Mouse (Mus musculus) liver, embryonic 12.5 days (tissue): ENCODE data around the gene Spock2. TPM values are rescaled to one million over a fixed set of nuclear protein-coding genes. Genes with fewer than 3 reads are reported as not detected.
"Not testable (repeated sequence)": the region's sequence is repeated elsewhere in the genome, so short reads cannot be mapped to it uniquely, and the experiment has no call there.

Experiments used
- ATAC-seq: fragments of 200-750 bp; cut with Nextera tagmentation; 2 replicates; pipeline ENCODE4 v1.8.0; 2017; ENCODE audit warnings: moderate number of reproducible peaks, mild to moderate bottlenecking, moderate library complexity
- H3K27ac ChIP-seq: fragments of 300-500 bp; sonication (generic); 2 replicates; pipeline ENCODE4 v1.5.1; 2016; ENCODE audit warnings: mild to moderate bottlenecking
- H3K27me3 ChIP-seq: fragments of 300-500 bp; sonication (generic); replicated peaks from 2 replicates; pipeline ENCODE4 v1.6.1; 2016; ENCODE audit warnings: mild to moderate bottlenecking, moderate library complexity
- H3K36me3 ChIP-seq: fragments of 300-500 bp; sonication (generic); 2 replicates; pipeline ENCODE4 v1.6.1; 2016; ENCODE audit warnings: mild to moderate bottlenecking, moderate library complexity
- H3K4me1 ChIP-seq: fragments of 300-500 bp; sonication (generic); 2 replicates; pipeline ENCODE4 v1.6.1; 2016
- H3K4me2 ChIP-seq: fragments of 300-500 bp; sonication (generic); 2 replicates; pipeline ENCODE4 v1.6.1; 2016; ENCODE audit warnings: mild to moderate bottlenecking, moderate library complexity
- H3K4me3 ChIP-seq: fragments of 300-500 bp; sonication (generic); 2 replicates; pipeline ENCODE4 v1.5.1; 2016; ENCODE audit warnings: mild to moderate bottlenecking, moderate library complexity
- H3K9ac ChIP-seq: fragments of 300-500 bp; sonication (generic); 2 replicates; pipeline ENCODE4 v1.6.1; 2016; ENCODE audit warnings: mild to moderate bottlenecking, moderate library complexity
- H3K9me3 ChIP-seq: fragments of 300-500 bp; sonication (generic); replicated peaks from 2 replicates; pipeline ENCODE4 v1.6.1; 2016; ENCODE audit warnings: mild to moderate bottlenecking, moderate library complexity
- WGBS: fragments of 180-500 bp; shearing (Covaris S2); methylation state at CpG from one replicate; pipeline ENCODE4 v1.1.7; 2016; ENCODE audit not compliant: insufficient replicate concordance; 5-methylcytosine and 5-hydroxymethylcytosine counted together
- microRNA-seq: library from miRNA; unstranded; fragments of <30 nt; microRNA quantifications from one replicate; pipeline ENCODE4, GENCODE M21; 2017
- polyA plus RNA-seq: library from polyadenylated mRNA; unstranded; fragments of >200 nt; fragmentation: Nextera tagmentation; extraction: Ambion mirVana; gene quantifications from 2 replicates; pipeline ENCODE4 v1.2.1, GENCODE M21; 2016

Spock2 gene
- polyA plus RNA-seq, 1 experiment from 2014 or later, result 0.10 TPM

GRCm38 (mm10) chr10:60174506-60174905 lies 68.5 kb downstream of the Spock2 start:
- Histone ChIP-seq H3K27ac (no peak overlapping the region), H3K9ac (no peak overlapping the region), H3K4me1 (no peaks in the 10 kb centered on the region), H3K36me3 (no peaks in the 10 kb centered on the region), H3K4me2 (no peak overlapping the region), H3K9me3 (no peaks in the 10 kb centered on the region), H3K4me3 (no peak overlapping the region), H3K27me3 (no peaks in the 10 kb centered on the region)
- WGBS, result 44% methylated on average over 3 of the region's 3 CpGs
- ATAC-seq, result no peak

DNA sequence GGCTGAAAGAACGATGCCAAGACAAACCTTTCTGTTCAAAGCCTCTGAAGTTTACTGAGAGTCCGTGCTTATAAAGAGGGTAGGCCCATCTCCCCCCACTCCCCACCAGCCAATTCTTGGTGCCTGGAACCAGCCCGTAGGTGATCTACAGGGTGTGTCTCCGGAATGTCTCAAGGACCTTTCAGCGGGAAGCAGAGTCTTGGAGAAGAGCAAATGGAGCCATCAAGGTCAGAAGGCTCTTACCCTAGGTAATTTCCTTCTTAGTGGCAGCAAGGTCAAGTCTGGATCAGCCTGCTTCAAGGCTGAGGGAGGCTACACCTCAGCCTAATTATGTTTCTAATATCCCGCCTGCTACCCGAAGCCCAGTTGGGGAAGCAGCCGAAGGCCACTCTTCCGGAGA lies 69.3 kb downstream of the Spock2 start:
- H3K27me3 ChIP-seq, H3K9me3 ChIP-seq, H3K27ac ChIP-seq, H3K9ac ChIP-seq, H3K4me3 ChIP-seq, H3K4me2 ChIP-seq, H3K4me1 ChIP-seq, H3K36me3 ChIP-seq, ATAC-seq: not testable (repeated sequence)
- WGBS, result 73% methylated on average over 9 of the region's 9 CpGs

Small RNA genes within 50 kb of the gene (microRNA-seq; reads per million reads assigned to microRNA genes)
- gene Mir6906, result not detected

Other genes with a start within 250 kb of the Spock2 start
- 18.0 and 18.7 TPM in 2 replicates for gene Dnajb12, start 226.7 kb upstream of the Spock2 start, polyA plus RNA-seq
- 5.4 and 6.9 TPM in 2 replicates for gene Ddit4, start 154.4 kb upstream of the Spock2 start, polyA plus RNA-seq
- gene Ascc1, start 103.4 kb upstream of the Spock2 start, polyA plus RNA-seq, result 22.6 and 23.4 TPM in 2 replicates
- 55.3 and 63.1 TPM in 2 replicates for gene Anapc16, start 103.1 kb upstream of the Spock2 start, polyA plus RNA-seq
- gene Chst3, start 113.0 kb downstream of the Spock2 start, polyA plus RNA-seq, result 0.22 and 0.31 TPM in 2 replicates
- 42.9 and 43.3 TPM in 2 replicates for gene Psap, start 171.4 kb downstream of the Spock2 start, polyA plus RNA-seq
- 3.5 and 3.9 TPM in 2 replicates for gene Vsir, start 240.6 kb downstream of the Spock2 start, polyA plus RNA-seq